Mouse (Mus musculus): ENCODE data around the gene Msln.

The Msln gene

DNA sequence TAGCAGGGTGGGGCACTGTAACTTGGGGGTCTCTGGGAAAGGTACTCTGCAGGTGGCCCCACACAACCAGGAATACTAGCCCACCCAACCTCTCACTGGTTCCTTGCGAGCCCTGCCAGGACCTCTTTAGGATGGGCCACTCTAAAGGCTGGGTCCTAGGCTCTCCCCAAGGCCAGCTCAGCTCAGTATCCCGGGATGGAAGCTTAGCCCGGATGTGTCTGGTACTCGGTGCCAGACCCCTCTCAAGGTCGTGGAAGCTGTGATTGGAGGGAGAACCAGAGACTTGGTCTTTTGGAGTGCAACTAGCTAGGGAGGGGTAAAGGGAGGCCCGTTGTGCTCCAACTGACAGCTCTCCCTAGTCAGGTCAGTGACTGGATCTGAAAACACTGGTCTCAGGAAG, 36.5 kb downstream of the Msln start:
- DNase-seq: no peak

DNA sequence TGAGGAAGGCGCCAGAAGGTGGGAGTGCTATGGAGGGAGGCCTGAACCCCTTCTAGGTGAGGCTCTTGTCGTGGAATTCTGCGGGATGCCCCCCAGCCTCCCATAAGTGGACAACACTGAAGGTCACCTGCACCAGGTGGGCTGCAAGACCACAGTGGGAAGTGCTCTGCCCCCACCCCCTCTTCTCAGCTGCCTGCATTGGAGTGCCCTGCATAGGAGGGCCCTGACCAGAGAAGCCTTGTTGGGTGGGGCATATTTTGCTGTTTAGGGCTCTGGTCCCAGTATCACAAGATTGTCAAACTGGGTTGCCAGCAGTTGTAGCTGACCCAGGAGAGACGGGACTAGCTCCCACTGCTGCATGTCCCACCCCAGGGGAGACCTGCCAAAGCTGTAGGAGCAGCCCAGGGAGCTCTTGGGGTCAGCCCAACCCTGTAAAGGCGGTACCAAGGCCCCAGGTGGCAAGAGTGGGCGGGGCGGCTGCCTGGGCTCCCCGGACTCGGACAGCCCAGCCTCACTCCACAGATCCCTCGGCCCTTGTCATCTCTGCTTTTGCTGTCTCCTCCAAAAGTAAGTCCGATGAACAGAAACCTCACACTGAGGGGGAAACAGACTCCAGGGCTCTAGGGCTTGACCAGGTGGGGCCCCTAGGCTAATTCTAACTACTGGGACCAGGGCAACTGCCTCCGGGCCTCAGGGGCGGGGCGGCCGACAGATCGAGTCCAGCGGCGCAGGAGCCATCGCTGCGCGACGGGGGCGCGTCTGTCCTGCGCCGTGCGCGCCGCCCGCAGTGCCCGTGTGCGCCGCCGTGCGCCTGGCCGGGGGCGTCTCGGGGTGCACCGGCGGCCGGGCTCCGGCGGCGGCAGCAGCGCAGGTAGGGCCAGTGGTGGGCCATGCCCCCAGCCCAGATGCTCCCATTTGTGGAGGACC, 37.2 kb downstream of the Msln start, which contains the start of gene Gng13:
TSS of gene Gng13 (plus strand) at position 461 of the 927 bp plus-strand sequence.
- peak; percentile 23 for DNase-seq

- DNase-seq: peak; percentile 15
Observed at GRCm38 (mm10) chr17:25716130-25716529, 38.0 kb downstream of the Msln start.

DNA sequence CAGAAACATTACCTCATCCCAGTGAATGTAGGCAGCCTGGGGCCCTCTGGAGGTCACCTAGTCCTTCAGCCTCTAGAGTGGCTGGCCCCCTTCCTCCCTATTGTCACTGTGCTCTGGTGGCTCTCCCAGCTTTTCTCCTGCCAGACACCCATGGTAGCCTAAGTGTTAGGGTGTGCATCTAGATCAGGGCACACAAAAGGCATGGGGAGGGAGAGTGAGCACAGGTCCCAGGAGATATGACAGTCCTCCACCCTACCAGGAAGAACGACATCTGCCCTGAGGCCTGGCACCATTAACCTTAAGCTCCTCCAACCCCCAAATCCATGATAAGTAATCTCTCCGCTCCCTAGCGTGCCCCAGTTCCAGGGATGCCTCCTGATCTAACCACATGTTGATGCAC, 38.6 kb downstream of the Msln start:
- DNase-seq: peak; percentile 11

GRCm38 (mm10) chr17:25711136-25711535, 43.0 kb downstream of the Msln start:
- DNase-seq: no peak

DNA sequence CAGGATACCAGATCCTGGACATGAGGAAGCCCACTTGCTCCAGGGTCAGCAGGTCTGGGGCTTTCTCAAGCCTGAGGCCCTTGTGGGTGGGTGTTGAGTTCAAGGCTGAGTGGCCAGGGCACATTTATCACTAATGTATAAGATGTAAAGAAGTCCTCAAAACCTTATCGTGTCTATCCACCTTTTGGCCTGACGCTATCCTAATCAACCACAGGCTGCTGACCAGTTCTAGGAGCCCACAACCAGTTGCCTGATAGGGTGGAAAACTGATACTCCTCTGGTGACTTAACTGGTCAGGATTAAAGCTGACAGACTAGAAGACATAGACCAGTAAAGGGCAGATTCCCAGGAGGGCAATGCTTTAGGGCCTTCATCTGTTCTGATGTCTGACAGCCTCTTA, 44.2 kb downstream of the Msln start:
- DNase-seq: no peak

DNA sequence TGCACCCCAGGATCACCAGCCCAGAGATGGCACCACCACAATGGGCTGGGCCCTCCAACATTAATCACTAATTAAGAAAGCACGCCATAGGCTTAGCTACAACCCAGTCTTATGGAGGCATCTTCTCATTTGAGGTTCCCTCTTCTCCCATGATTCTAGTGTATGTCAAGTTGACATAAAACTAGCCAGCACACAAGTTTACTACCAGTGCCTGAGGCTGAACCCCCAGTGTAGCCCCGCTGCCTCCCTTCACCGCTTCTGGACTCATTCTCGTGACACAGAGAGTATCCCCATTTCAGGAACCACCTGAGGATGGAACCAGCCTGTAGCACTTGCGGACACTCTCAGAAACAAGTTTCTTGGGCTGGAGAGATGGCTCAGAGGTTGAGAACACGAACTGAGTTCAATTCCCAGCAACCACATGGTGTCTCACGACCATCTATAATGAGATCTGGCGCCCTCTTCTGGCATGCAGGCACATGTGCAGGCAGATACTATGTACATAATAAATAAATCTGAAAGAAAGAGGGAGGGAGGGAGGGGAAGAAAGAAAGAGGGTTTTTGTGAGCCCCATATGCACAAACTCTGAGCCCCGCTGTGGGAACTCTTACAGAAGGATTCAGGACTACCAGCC, 53.2 kb downstream of the Msln start:
- no peak for DNase-seq

Measured in liver (tissue).